Mouse (Mus musculus): Measurements from ENCODE around the gene Igfbp4. TPM values are rescaled to one million over a fixed set of nuclear protein-coding genes. Genes with fewer than 3 reads are reported as not detected.

Gene Igfbp4
- polyA plus RNA-seq, 1 experiment, result 220 TPM

GRCm38 (mm10) chr11:99062661-99063060 lies 21.6 kb downstream of the Igfbp4 start:
- H3K4me3 ChIP-seq (ENCODE audit: control insufficient read depth, insufficient read depth, low read length), result no peak overlapping the region
- DNase-seq, result no peak
- 97% methylated on average over 7 of the region's 7 CpGs for WGBS
- H3K27me3 ChIP-seq (ENCODE audit: control insufficient read depth, insufficient read depth, low read length), result no peaks in the 10 kb centered on the region
- no peak for TF ChIP-seq POLR2A (IDR thresholded peaks at IDR 0.05; ENCODE audit: control insufficient read depth, extremely low read depth, insufficient read depth, low read length, poor library complexity)
- H3K4me1 ChIP-seq (replicated peaks; ENCODE audit: control insufficient read depth, insufficient read depth, low read length), result peaks cover 11% of the 10 kb centered on the region; the same call in 1 of the 2 replicates
- H3K36me3 ChIP-seq (ENCODE audit: control insufficient read depth, insufficient read depth, low read length), result no peaks in the 10 kb centered on the region
- H3K27ac ChIP-seq (ENCODE audit: control insufficient read depth, insufficient read depth, low read length), result no peak overlapping the region

GRCm38 (mm10) chr11:99063406-99064131 lies 22.5 kb downstream of the Igfbp4 start:
- Histone ChIP-seq H3K4me1 (replicated peaks; ENCODE audit: control insufficient read depth, insufficient read depth, low read length) (peaks cover 17% of the 10 kb centered on the region; the same call in 1 of the 2 replicates), H3K27me3 (ENCODE audit: control insufficient read depth, insufficient read depth, low read length) (no peaks in the 10 kb centered on the region), H3K36me3 (ENCODE audit: control insufficient read depth, insufficient read depth, low read length) (no peaks in the 10 kb centered on the region), H3K4me3 (ENCODE audit: control insufficient read depth, insufficient read depth, low read length) (no peak overlapping the region), H3K27ac (ENCODE audit: control insufficient read depth, insufficient read depth, low read length) (no peak overlapping the region)
- 84% methylated on average over 8 of the region's 8 CpGs for WGBS
- no peak for DNase-seq
- TF ChIP-seq POLR2A (IDR thresholded peaks at IDR 0.05; ENCODE audit: control insufficient read depth, extremely low read depth, insufficient read depth, low read length, poor library complexity) (no peak), CTCF (IDR thresholded peaks at IDR 0.05; ENCODE audit: borderline replicate concordance, control insufficient read depth, extremely low read depth, insufficient read depth, low read length, poor library complexity) (no peak)

- 84% methylated on average over 3 of the region's 3 CpGs for WGBS
- H3K27ac ChIP-seq (ENCODE audit: control insufficient read depth, insufficient read depth, low read length), result no peak overlapping the region
These were observed 24.3 kb downstream of the Igfbp4 start for GRCm38 (mm10) chr11:99065353-99065752.

GRCm38 (mm10) chr11:99065979-99066378 lies 24.9 kb downstream of the Igfbp4 start:
- H3K36me3 ChIP-seq (ENCODE audit: control insufficient read depth, insufficient read depth, low read length), result no peaks in the 10 kb centered on the region
- H3K4me3 ChIP-seq (ENCODE audit: control insufficient read depth, insufficient read depth, low read length), result no peak overlapping the region
- no peak for TF ChIP-seq POLR2A (IDR thresholded peaks at IDR 0.05; ENCODE audit: control insufficient read depth, extremely low read depth, insufficient read depth, low read length, poor library complexity)
- peak; percentile 73; the same call in 1 of the 2 replicates for TF ChIP-seq CTCF (IDR thresholded peaks at IDR 0.05; ENCODE audit: borderline replicate concordance, control insufficient read depth, extremely low read depth, insufficient read depth, low read length, poor library complexity)
- H3K4me1 ChIP-seq (replicated peaks; ENCODE audit: control insufficient read depth, insufficient read depth, low read length), result peaks cover 9% of the 10 kb centered on the region; the same call in 1 of the 2 replicates
- H3K27me3 ChIP-seq (ENCODE audit: control insufficient read depth, insufficient read depth, low read length), result no peaks in the 10 kb centered on the region
- 46% methylated on average over 2 of the region's 2 CpGs for WGBS
- H3K27ac ChIP-seq (ENCODE audit: control insufficient read depth, insufficient read depth, low read length), result no peak overlapping the region
- peak; percentile 72 for DNase-seq

More at GRCm38 (mm10) chr11:99065353-99065752, 24.3 kb downstream of the Igfbp4 start:
- DNase-seq, result no peak
- Histone ChIP-seq H3K36me3 (ENCODE audit: control insufficient read depth, insufficient read depth, low read length) (no peaks in the 10 kb centered on the region), H3K27me3 (ENCODE audit: control insufficient read depth, insufficient read depth, low read length) (no peaks in the 10 kb centered on the region), H3K4me1 (replicated peaks; ENCODE audit: control insufficient read depth, insufficient read depth, low read length) (peaks cover 11% of the 10 kb centered on the region; the same call in 1 of the 2 replicates), H3K4me3 (ENCODE audit: control insufficient read depth, insufficient read depth, low read length) (no peak overlapping the region)
- no peak for TF ChIP-seq CTCF (IDR thresholded peaks at IDR 0.05; ENCODE audit: borderline replicate concordance, control insufficient read depth, extremely low read depth, insufficient read depth, low read length, poor library complexity)
- TF ChIP-seq POLR2A (IDR thresholded peaks at IDR 0.05; ENCODE audit: control insufficient read depth, extremely low read depth, insufficient read depth, low read length, poor library complexity), result no peak

GRCm38 (mm10) chr11:99067591-99067990 lies 26.5 kb downstream of the Igfbp4 start:
- Histone ChIP-seq H3K4me3 (ENCODE audit: control insufficient read depth, insufficient read depth, low read length) (no peak overlapping the region), H3K27ac (ENCODE audit: control insufficient read depth, insufficient read depth, low read length) (no peak overlapping the region), H3K36me3 (ENCODE audit: control insufficient read depth, insufficient read depth, low read length) (no peaks in the 10 kb centered on the region), H3K4me1 (replicated peaks; ENCODE audit: control insufficient read depth, insufficient read depth, low read length) (peaks cover 9% of the 10 kb centered on the region; the same call in 1 of the 2 replicates), H3K27me3 (ENCODE audit: control insufficient read depth, insufficient read depth, low read length) (no peaks in the 10 kb centered on the region)
- WGBS, result 61% methylated on average over 8 of the region's 8 CpGs
- TF ChIP-seq POLR2A (IDR thresholded peaks at IDR 0.05; ENCODE audit: control insufficient read depth, extremely low read depth, insufficient read depth, low read length, poor library complexity) (no peak), CTCF (IDR thresholded peaks at IDR 0.05; ENCODE audit: borderline replicate concordance, control insufficient read depth, extremely low read depth, insufficient read depth, low read length, poor library complexity) (no peak)
- DNase-seq, result no peak

GRCm38 (mm10) chr11:99068455-99068854 lies 27.4 kb downstream of the Igfbp4 start:
- DNase-seq, result no peak
- TF ChIP-seq CTCF (IDR thresholded peaks at IDR 0.05; ENCODE audit: borderline replicate concordance, control insufficient read depth, extremely low read depth, insufficient read depth, low read length, poor library complexity) (no peak), POLR2A (IDR thresholded peaks at IDR 0.05; ENCODE audit: control insufficient read depth, extremely low read depth, insufficient read depth, low read length, poor library complexity) (no peak)
- no peaks in the 10 kb centered on the region for H3K27me3 ChIP-seq (ENCODE audit: control insufficient read depth, insufficient read depth, low read length)
- H3K27ac ChIP-seq (ENCODE audit: control insufficient read depth, insufficient read depth, low read length), result no peak overlapping the region
- H3K4me1 ChIP-seq (replicated peaks; ENCODE audit: control insufficient read depth, insufficient read depth, low read length), result peaks cover 9% of the 10 kb centered on the region; the same call in 1 of the 2 replicates
- H3K4me3 ChIP-seq (ENCODE audit: control insufficient read depth, insufficient read depth, low read length), result no peak overlapping the region
- no peaks in the 10 kb centered on the region for H3K36me3 ChIP-seq (ENCODE audit: control insufficient read depth, insufficient read depth, low read length)
- 41% methylated on average over 5 of the region's 5 CpGs for WGBS
